Mouse (Mus musculus) frontal cortex, adult 2 months (tissue): Measurements from ENCODE around the gene Egfem1. TPM values are rescaled to one million over a fixed set of nuclear protein-coding genes. Genes with fewer than 3 reads are reported as not detected.

ENCODE experiments used
- DNase-seq, 2 experiments: peaks; one replicate each; pipeline ENCODE4 v3.0.0; 2022; ENCODE audit warnings: low spot score in 1 of 2; ENCODE audit errors: extremely low spot score in 1 of 2
- polyA plus RNA-seq: library from polyadenylated mRNA; depleted of rRNA; stranded (reverse); fragments of >200 nt; gene quantifications from 2 replicates; pipeline ENCODE4 v1.2.3, GENCODE M21; 2012

Gene Egfem1
- polyA plus RNA-seq, 1 experiment = 12.3 TPM

GRCm38 (mm10) chr3:29291633-29292032 is 209.8 kb downstream of the Egfem1 start:
- DNase-seq = no peak

- no peak for DNase-seq
These were observed 210.4 kb downstream of the Egfem1 start for GRCm38 (mm10) chr3:29292251-29292650.

GRCm38 (mm10) chr3:29293230-29293629 is 211.4 kb downstream of the Egfem1 start:
- DNase-seq = no peak

- no peak for DNase-seq
These were observed 260.5 kb downstream of the Egfem1 start for GRCm38 (mm10) chr3:29342223-29342791.

- DNase-seq = no peak
These were observed 264.0 kb downstream of the Egfem1 start for GRCm38 (mm10) chr3:29345805-29346204.

- no peak for DNase-seq
These were observed 285.1 kb downstream of the Egfem1 start for GRCm38 (mm10) chr3:29366907-29367306.

- DNase-seq = peak in 1 of 2 experiments; percentile 31
These were observed 288.7 kb downstream of the Egfem1 start for GRCm38 (mm10) chr3:29370519-29370918.

GRCm38 (mm10) chr3:29381255-29381654 is 299.4 kb downstream of the Egfem1 start:
- DNase-seq = no peak

GRCm38 (mm10) chr3:29399064-29399463 is 317.2 kb downstream of the Egfem1 start:
- peak; percentile 11 to 50 for DNase-seq

GRCm38 (mm10) chr3:29421634-29422033 is 339.8 kb downstream of the Egfem1 start:
- DNase-seq = no peak

- DNase-seq = no peak
These were observed 350.6 kb downstream of the Egfem1 start for GRCm38 (mm10) chr3:29432109-29433091.

- DNase-seq = no peak
These were observed 361.2 kb downstream of the Egfem1 start for GRCm38 (mm10) chr3:29443024-29443423.

- DNase-seq = peak in 1 of 2 experiments; percentile 6
These were observed 362.8 kb downstream of the Egfem1 start for GRCm38 (mm10) chr3:29444661-29445060.

- DNase-seq = no peak
These were observed 364.3 kb downstream of the Egfem1 start for GRCm38 (mm10) chr3:29446081-29446480.

GRCm38 (mm10) chr3:29448829-29449406 is 367.1 kb downstream of the Egfem1 start:
- no peak for DNase-seq

- no peak for DNase-seq
These were observed 416.4 kb downstream of the Egfem1 start for GRCm38 (mm10) chr3:29498211-29498610.

GRCm38 (mm10) chr3:29499188-29499587 is 417.4 kb downstream of the Egfem1 start:
- DNase-seq = no peak

- no peak for DNase-seq
These were observed 443.6 kb downstream of the Egfem1 start for GRCm38 (mm10) chr3:29525298-29525962.

- no peak for DNase-seq
These were observed 444.1 kb downstream of the Egfem1 start for GRCm38 (mm10) chr3:29525963-29526301.

GRCm38 (mm10) chr3:29539211-29539610 is 457.4 kb downstream of the Egfem1 start:
- DNase-seq = no peak

- DNase-seq = peak in 1 of 2 experiments; percentile 22
These were observed 458.1 kb downstream of the Egfem1 start for GRCm38 (mm10) chr3:29539902-29540301.
